Mouse (Mus musculus): ENCODE results near the gene Sirt4.

GRCm38 (mm10) chr5:115483947-115484920 is at the start of gene Sirt4:
- TF ChIP-seq CTCF (IDR thresholded peaks at IDR 0.05; ENCODE audit: low read depth, low read length) (no peak), POLR2A (IDR thresholded peaks at IDR 0.05; ENCODE audit: extremely low read depth, insufficient read depth, low read length) (peak; percentile 56; the same call in 1 of the 2 replicates)
